Mouse (Mus musculus): ENCODE data around the gene Tbc1d5.
"Not testable (repeated sequence)": the region's sequence is repeated elsewhere in the genome, so short reads cannot be mapped to it uniquely, and the experiment has no call there.

The Tbc1d5 gene

GRCm38 (mm10) chr17:50752753-50753152 is 426.4 kb downstream of the Tbc1d5 start:
- no peak for DNase-seq (ENCODE audit: low read depth in 2 of 2, low spot score in 2 of 2)

- DNase-seq (ENCODE audit: low read depth in 2 of 2, low spot score in 2 of 2): no peak
Observed at GRCm38 (mm10) chr17:50751911-50752310, 427.2 kb downstream of the Tbc1d5 start.

GRCm38 (mm10) chr17:50750874-50751273 is 428.3 kb downstream of the Tbc1d5 start:
- DNase-seq (ENCODE audit: low read depth in 2 of 2, low spot score in 2 of 2): no peak

- no peak for DNase-seq (ENCODE audit: low read depth in 2 of 2, low spot score in 2 of 2)
Observed at GRCm38 (mm10) chr17:50741386-50741785, 437.8 kb downstream of the Tbc1d5 start.

GRCm38 (mm10) chr17:50740804-50741203 is 438.3 kb downstream of the Tbc1d5 start:
- DNase-seq (ENCODE audit: low read depth in 2 of 2, low spot score in 2 of 2): no peak

- no peak for DNase-seq (ENCODE audit: low read depth in 2 of 2, low spot score in 2 of 2)
Observed at GRCm38 (mm10) chr17:50738476-50738875, 440.7 kb downstream of the Tbc1d5 start.

- no peak for DNase-seq (ENCODE audit: low read depth in 2 of 2, low spot score in 2 of 2)
Observed at GRCm38 (mm10) chr17:50737068-50737467, 442.1 kb downstream of the Tbc1d5 start.

- no peak for DNase-seq (ENCODE audit: low read depth in 2 of 2, low spot score in 2 of 2)
Observed at GRCm38 (mm10) chr17:50735955-50736533, 443.1 kb downstream of the Tbc1d5 start.

- DNase-seq (ENCODE audit: low read depth in 2 of 2, low spot score in 2 of 2): no peak
Observed at GRCm38 (mm10) chr17:50735382-50735954, 443.7 kb downstream of the Tbc1d5 start.

GRCm38 (mm10) chr17:50734781-50735180 is 444.4 kb downstream of the Tbc1d5 start:
- DNase-seq (ENCODE audit: low read depth in 2 of 2, low spot score in 2 of 2): no peak

GRCm38 (mm10) chr17:50733390-50733789 is 445.8 kb downstream of the Tbc1d5 start:
- no peak for DNase-seq (ENCODE audit: low read depth in 2 of 2, low spot score in 2 of 2)

- peak; percentile 59 to 72 for DNase-seq (ENCODE audit: low read depth in 2 of 2, low spot score in 2 of 2)
Observed at GRCm38 (mm10) chr17:50731876-50732275, 447.3 kb downstream of the Tbc1d5 start.

GRCm38 (mm10) chr17:50730896-50731295 is 448.3 kb downstream of the Tbc1d5 start:
- DNase-seq (ENCODE audit: low read depth in 2 of 2, low spot score in 2 of 2): no peak

GRCm38 (mm10) chr17:50729577-50729976 is 449.6 kb downstream of the Tbc1d5 start:
- peak; percentile 45 to 54 for DNase-seq (ENCODE audit: low read depth in 2 of 2, low spot score in 2 of 2)

- no peak for DNase-seq (ENCODE audit: low read depth in 2 of 2, low spot score in 2 of 2)
Observed at GRCm38 (mm10) chr17:50729031-50729430, 450.1 kb downstream of the Tbc1d5 start.

GRCm38 (mm10) chr17:50726265-50726664 is 452.9 kb downstream of the Tbc1d5 start:
- no peak for DNase-seq (ENCODE audit: low read depth in 2 of 2, low spot score in 2 of 2)

- DNase-seq (ENCODE audit: low read depth in 2 of 2, low spot score in 2 of 2): no peak
Observed at GRCm38 (mm10) chr17:50724376-50724775, 454.8 kb downstream of the Tbc1d5 start.

- DNase-seq (ENCODE audit: low read depth in 2 of 2, low spot score in 2 of 2): no peak
Observed at GRCm38 (mm10) chr17:50717586-50717985, 461.6 kb downstream of the Tbc1d5 start.

- no peak for DNase-seq (ENCODE audit: low read depth in 2 of 2, low spot score in 2 of 2)
Observed at GRCm38 (mm10) chr17:50710497-50711222, 468.5 kb downstream of the Tbc1d5 start.

- DNase-seq (ENCODE audit: low read depth in 2 of 2, low spot score in 2 of 2): not testable (repeated sequence)
Observed at GRCm38 (mm10) chr17:50698410-50698809, 480.7 kb downstream of the Tbc1d5 start.

- no peak for DNase-seq (ENCODE audit: low read depth in 2 of 2, low spot score in 2 of 2)
Observed at GRCm38 (mm10) chr17:50688135-50688534, 491.0 kb downstream of the Tbc1d5 start.

- DNase-seq (ENCODE audit: low read depth in 2 of 2, low spot score in 2 of 2): no peak
Observed at GRCm38 (mm10) chr17:50687670-50688069, 491.5 kb downstream of the Tbc1d5 start.
